Mouse (Mus musculus) bone marrow macrophage, adult 2 months (primary cell): ENCODE results near the gene Stk32b.

ENCODE experiments used
- CTCF ChIP-seq: IDR thresholded peaks from 2 replicates; pipeline ENCODE4 v1.5.1; 2012; ENCODE audit warnings: low read depth, mild to moderate bottlenecking, low read length, moderate library complexity
- POLR2A ChIP-seq: IDR thresholded peaks from 2 replicates; pipeline ENCODE4 v1.6.1; 2012; ENCODE audit warnings: mild to moderate bottlenecking, low read depth, low read length, borderline replicate concordance

- TF ChIP-seq POLR2A (no peak), CTCF (no peak)
Measured at GRCm38 (mm10) chr5:37427210-37427609, 289.8 kb downstream of the Stk32b start.
